Mouse (Mus musculus) midbrain, embryonic 14.5 days (tissue): ENCODE data around the gene Adar. TPM values are rescaled to one million over a fixed set of nuclear protein-coding genes. Genes with fewer than 3 reads are reported as not detected.

ENCODE experiments used
- ATAC-seq: fragments of 200-750 bp; cut with Nextera tagmentation; 2 replicates; pipeline ENCODE4 v1.8.0; 2017; ENCODE audit warnings: moderate number of reproducible peaks, moderate library complexity; ENCODE audit not compliant: low FRiP score, low TSS enrichment
- DNase-seq: peaks from one replicate; pipeline ENCODE4 v3.0.0-alpha.2; 2015
- H3K27ac ChIP-seq: fragments of 300-500 bp; sonication (generic); replicated peaks from 2 replicates; pipeline ENCODE4 v1.5.1; 2014; ENCODE audit warnings: mild to moderate bottlenecking, low read depth, low read length, moderate library complexity
- H3K27me3 ChIP-seq: fragments of 300-500 bp; sonication (generic); 2 replicates; pipeline ENCODE4 v1.6.1; 2014; ENCODE audit warnings: low read length, control low read depth, mixed read lengths; ENCODE audit not compliant: control insufficient read depth, insufficient read depth
- H3K36me3 ChIP-seq: fragments of 300-500 bp; sonication (generic); 2 replicates; pipeline ENCODE4 v1.6.1; 2014; ENCODE audit warnings: low read length, control low read depth; ENCODE audit not compliant: control insufficient read depth, insufficient read depth
- H3K4me1 ChIP-seq: fragments of 300-500 bp; sonication (generic); 2 replicates; pipeline ENCODE4 v1.6.1; 2014; ENCODE audit warnings: mild to moderate bottlenecking, antibody characterized with exemption, low read length, control low read depth; ENCODE audit not compliant: control insufficient read depth, insufficient read depth
- H3K4me2 ChIP-seq: fragments of 300-500 bp; sonication (generic); 2 replicates; pipeline ENCODE4 v1.6.1; 2014; ENCODE audit warnings: mild to moderate bottlenecking, low read length, moderate library complexity
- H3K4me3 ChIP-seq: fragments of 300-500 bp; sonication (generic); replicated peaks from 2 replicates; pipeline ENCODE4 v1.5.1; 2014; ENCODE audit warnings: low read depth, low read length
- H3K9ac ChIP-seq: fragments of 300-500 bp; sonication (generic); replicated peaks from 2 replicates; pipeline ENCODE4 v1.6.1; 2014; ENCODE audit warnings: mild to moderate bottlenecking, low read length, moderate library complexity
- H3K9me3 ChIP-seq: fragments of 300-500 bp; sonication (generic); 2 replicates; pipeline ENCODE4 v1.6.1; 2016; ENCODE audit warnings: low read length, control low read depth, mixed read lengths; ENCODE audit not compliant: control insufficient read depth
- WGBS: fragments of 180-500 bp; shearing (Covaris S2); extraction: QIAGEN DNeasy Blood & Tissue Kit; methylation state at CpG from one replicate; pipeline ENCODE4 v1.1.7; 2014; 5-methylcytosine and 5-hydroxymethylcytosine counted together
- polyA plus RNA-seq: library from polyadenylated mRNA; unstranded; fragments of >200 nt; fragmentation: Nextera tagmentation; extraction: Ambion mirVana; gene quantifications from 2 replicates; pipeline ENCODE4 v1.2.1, GENCODE M21; 2014

Adar gene
- polyA plus RNA-seq, 1 experiment from 2014 or later = 33.6 TPM

- Histone ChIP-seq H3K4me2 (peak overlapping the region; percentile 54; the same call in 1 of the 2 replicates), H3K36me3 (peaks cover 80% of the 10 kb centered on the region), H3K27me3 (no peaks in the 10 kb centered on the region), H3K27ac (no peak overlapping the region), H3K9me3 (no peaks in the 10 kb centered on the region), H3K4me3 (no peak overlapping the region), H3K4me1 (peaks cover 28% of the 10 kb centered on the region), H3K9ac (no peak overlapping the region; the same call in 1 of the 2 replicates)
- WGBS = 90% methylated on average over 2 of the region's 2 CpGs
- DNase-seq = no peak
- ATAC-seq = no peak
Observed at GRCm38 (mm10) chr3:89757851-89758250, 43.0 kb downstream of the Adar start.

DNA sequence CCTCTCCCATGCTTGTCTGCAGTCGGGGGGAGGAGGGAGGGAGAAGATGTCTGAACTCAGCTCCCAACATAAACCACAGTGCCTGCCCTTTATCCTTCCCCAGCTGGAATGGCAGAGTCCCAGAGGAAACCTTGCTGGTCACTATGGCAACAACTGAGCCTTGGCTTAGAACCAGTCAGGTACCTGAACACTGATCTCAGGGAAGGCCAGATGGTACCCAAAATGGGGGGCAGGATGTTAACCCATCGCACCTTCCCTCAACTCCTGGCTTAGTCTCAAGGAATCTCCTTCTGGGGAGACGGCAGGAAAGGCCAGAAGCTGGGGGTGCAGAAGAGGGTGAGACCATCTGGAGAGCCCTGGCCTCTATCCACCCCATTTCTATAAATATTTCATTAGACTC lies 45.0 kb downstream of the Adar start:
- Histone ChIP-seq H3K4me1 (peaks cover 39% of the 10 kb centered on the region), H3K4me2 (peak overlapping the region; percentile 54), H3K36me3 (peaks cover 66% of the 10 kb centered on the region), H3K27ac (0 out of 2 replicates have a peak overlapping the region, but pooled peaks have one; percentile 20), H3K9me3 (no peaks in the 10 kb centered on the region), H3K4me3 (peak overlapping the region; percentile 17; the same call in 1 of the 2 replicates), H3K9ac (peak overlapping the region; percentile 40; the same call in 1 of the 2 replicates), H3K27me3 (no peaks in the 10 kb centered on the region)
- WGBS = 57% methylated on average over 3 of the region's 3 CpGs
- DNase-seq (peak; percentile 43), ATAC-seq (no peak)

GRCm38 (mm10) chr3:89764119-89764724 lies 49.4 kb downstream of the Adar start, which contains the start of gene Chrnb2:
Gene Chrnb2 (minus strand): TSS chr3:89764632.
- Histone ChIP-seq H3K9ac (peak within 1 kb of the TSS; percentile 84), H3K36me3 (peaks cover 23% of the 10 kb centered on the region), H3K4me2 (peak within 1 kb of the TSS; percentile 68), H3K27ac (peak within 1 kb of the TSS; percentile 93), H3K9me3 (no peaks in the 10 kb centered on the region), H3K4me3 (peak within 1 kb of the TSS; percentile 71), H3K27me3 (no peaks in the 10 kb centered on the region), H3K4me1 (peaks cover 30% of the 10 kb centered on the region)
- 1% methylated on average over 36 of the region's 36 CpGs for WGBS
- peak; percentile 72 for ATAC-seq
- peak; percentile 82 for DNase-seq

DNA sequence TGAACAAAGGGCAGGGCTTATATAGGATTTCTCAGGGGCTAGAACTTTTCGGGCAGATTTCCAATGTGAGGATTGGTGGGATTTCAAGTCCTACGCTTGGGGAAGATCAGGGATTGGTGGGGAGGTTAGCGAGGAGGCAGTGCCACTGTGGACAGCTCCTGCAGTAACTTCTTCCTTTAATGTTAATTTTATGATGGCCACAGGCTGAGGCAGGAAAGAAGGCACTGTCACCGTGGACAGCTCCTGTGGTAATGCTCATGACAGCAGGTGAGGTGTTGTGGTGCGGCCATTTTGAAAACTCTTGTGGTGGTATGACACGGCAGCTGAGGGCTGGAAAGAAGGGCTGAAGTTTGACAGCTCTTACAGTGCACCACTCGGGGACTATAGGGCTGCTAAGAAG lies 54.8 kb downstream of the Adar start:
- peaks cover 21% of the 10 kb centered on the region for H3K4me1 ChIP-seq
- H3K27ac ChIP-seq = no peak overlapping the region
- H3K27me3 ChIP-seq = no peaks in the 10 kb centered on the region
- no peaks in the 10 kb centered on the region for H3K9me3 ChIP-seq
- H3K36me3 ChIP-seq = no peaks in the 10 kb centered on the region
- 80% methylated on average over 7 of the region's 7 CpGs for WGBS
- H3K4me3 ChIP-seq = no peak overlapping the region
- ATAC-seq (no peak), DNase-seq (no peak)
- H3K4me2 ChIP-seq = no peak overlapping the region
- no peak overlapping the region for H3K9ac ChIP-seq

GRCm38 (mm10) chr3:89770425-89771002 lies 55.7 kb downstream of the Adar start:
- H3K4me2 ChIP-seq = no peak overlapping the region
- H3K4me1 ChIP-seq = peaks cover 25% of the 10 kb centered on the region
- no peak overlapping the region for H3K27ac ChIP-seq
- H3K9ac ChIP-seq = no peak overlapping the region
- ATAC-seq (no peak), DNase-seq (no peak)
- no peaks in the 10 kb centered on the region for H3K9me3 ChIP-seq
- H3K36me3 ChIP-seq = no peaks in the 10 kb centered on the region
- WGBS = 54% methylated on average over 2 of the region's 2 CpGs
- no peaks in the 10 kb centered on the region for H3K27me3 ChIP-seq
- no peak overlapping the region for H3K4me3 ChIP-seq

- peak overlapping the region; percentile 95 for H3K27ac ChIP-seq
- peak overlapping the region; percentile 99 for H3K4me3 ChIP-seq
- DNase-seq (peak; percentile 94), ATAC-seq (peak; percentile 71)
- peaks cover 32% of the 10 kb centered on the region for H3K4me1 ChIP-seq
- H3K9ac ChIP-seq = peak overlapping the region; percentile 98
- no peaks in the 10 kb centered on the region for H3K27me3 ChIP-seq
- under 1% methylated on average over 17 of the region's 17 CpGs for WGBS
- H3K4me2 ChIP-seq = peak overlapping the region; percentile 92
- H3K36me3 ChIP-seq = peaks cover 16% of the 10 kb centered on the region
- no peaks in the 10 kb centered on the region for H3K9me3 ChIP-seq
Observed at GRCm38 (mm10) chr3:89772588-89772967, 57.8 kb downstream of the Adar start.

DNA sequence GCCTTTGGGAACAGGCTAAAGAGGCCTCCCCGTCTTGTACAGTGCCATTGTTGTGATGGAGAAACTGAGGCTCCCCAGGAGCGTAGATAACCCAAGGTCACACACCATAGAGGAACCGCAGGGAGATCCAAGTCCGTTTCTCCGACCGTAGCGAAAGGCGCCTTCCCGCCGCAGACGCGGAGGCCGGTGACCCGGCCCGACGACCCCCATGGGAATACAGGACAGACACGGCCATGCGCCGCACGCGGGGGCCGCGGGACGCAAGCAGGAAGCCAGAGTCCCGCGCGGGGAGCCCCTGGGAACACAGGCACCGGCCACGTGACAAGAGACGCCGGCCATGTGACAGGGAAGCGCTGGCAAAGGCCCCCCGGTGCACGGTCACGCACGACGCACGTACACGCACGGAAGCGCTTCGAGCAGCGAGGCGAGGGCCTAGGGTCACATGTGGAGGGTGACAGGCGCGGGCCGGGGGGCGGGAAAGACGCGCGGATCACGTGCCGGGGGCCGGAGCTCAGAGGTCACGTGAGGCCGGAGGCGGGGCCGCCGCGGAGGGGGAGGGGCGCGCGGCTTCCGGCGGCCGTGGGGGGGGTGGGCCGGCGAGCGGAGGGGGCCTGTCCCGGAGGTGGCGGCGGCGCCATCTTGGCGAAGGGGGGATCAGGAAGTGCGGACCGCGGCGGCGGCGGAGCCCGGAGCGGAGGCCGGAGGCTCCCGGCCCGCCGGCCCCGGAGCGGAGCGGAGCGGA lies 58.3 kb downstream of the Adar start, which contains the start of gene Ube2q1:
TSS of gene Ube2q1 (plus strand) at position 649 of the 742 bp plus-strand sequence.
- Histone ChIP-seq H3K4me2 (peak within 1 kb of the TSS; percentile 92), H3K27me3 (no peaks in the 10 kb centered on the region), H3K4me1 (peaks cover 32% of the 10 kb centered on the region), H3K27ac (peak within 1 kb of the TSS; percentile 95), H3K4me3 (peak within 1 kb of the TSS; percentile 99), H3K36me3 (peaks cover 21% of the 10 kb centered on the region), H3K9ac (peak within 1 kb of the TSS; percentile 98), H3K9me3 (no peaks in the 10 kb centered on the region)
- ATAC-seq = peak; percentile 95
- DNase-seq = peak; percentile 97
- under 1% methylated on average over 80 of the region's 90 CpGs for WGBS

DNA sequence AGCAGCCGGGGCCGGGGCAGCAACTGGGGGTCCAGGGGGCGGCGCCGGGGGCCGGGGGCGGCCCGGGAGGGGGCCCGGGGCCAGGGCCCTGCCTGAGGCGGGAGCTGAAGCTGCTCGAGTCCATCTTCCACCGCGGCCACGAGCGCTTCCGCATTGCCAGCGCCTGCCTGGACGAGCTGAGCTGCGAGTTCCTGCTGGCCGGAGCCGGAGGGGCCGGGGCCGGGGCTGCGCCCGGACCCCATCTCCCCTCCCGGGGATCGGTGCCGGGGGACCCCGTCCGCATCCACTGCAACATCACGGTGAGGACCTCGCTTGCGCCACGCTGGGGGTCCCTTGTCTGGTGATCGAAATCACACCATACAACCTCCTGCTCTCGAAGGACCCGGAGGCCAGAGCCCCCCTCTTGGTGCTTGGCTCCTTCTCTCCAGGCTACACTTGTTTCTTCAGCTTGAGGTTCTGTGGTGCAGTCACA lies 59.0 kb downstream of the Adar start:
- Histone ChIP-seq H3K4me2 (peak overlapping the region; percentile 92), H3K9me3 (no peaks in the 10 kb centered on the region), H3K27ac (peak overlapping the region; percentile 95), H3K4me1 (peaks cover 32% of the 10 kb centered on the region), H3K4me3 (peak overlapping the region; percentile 99), H3K27me3 (no peaks in the 10 kb centered on the region), H3K9ac (peak overlapping the region; percentile 98), H3K36me3 (peaks cover 28% of the 10 kb centered on the region)
- peak; percentile 33 for DNase-seq
- ATAC-seq = no peak; the same call in none of the 2 replicates
- under 1% methylated on average over 32 of the region's 37 CpGs for WGBS
